Mouse (Mus musculus) splenic B cell, adult 2 months (primary cell): Measurements from ENCODE around the gene Il17rc.
A peak's percentile ranks its signal among the peaks of the same experiment; 100 is the strongest.

Experiments
- DNase-seq: peaks from one replicate; pipeline ENCODE4 v3.0.0-alpha.2; 2011; ENCODE audit warnings: low read depth, low spot score
- H3K27me3 ChIP-seq: 2 replicates; pipeline ENCODE4 v1.6.1; 2012; ENCODE audit warnings: mild to moderate bottlenecking, low read length, moderate library complexity, mixed read lengths; ENCODE audit not compliant: control insufficient read depth, poor library complexity, insufficient read depth, severe bottlenecking
- H3K36me3 ChIP-seq: 2 replicates; pipeline ENCODE4 v1.6.1; 2012; ENCODE audit warnings: mild to moderate bottlenecking, low read length, moderate library complexity, mixed read lengths; ENCODE audit not compliant: control insufficient read depth, poor library complexity, insufficient read depth, severe bottlenecking

Il17rc gene

DNA sequence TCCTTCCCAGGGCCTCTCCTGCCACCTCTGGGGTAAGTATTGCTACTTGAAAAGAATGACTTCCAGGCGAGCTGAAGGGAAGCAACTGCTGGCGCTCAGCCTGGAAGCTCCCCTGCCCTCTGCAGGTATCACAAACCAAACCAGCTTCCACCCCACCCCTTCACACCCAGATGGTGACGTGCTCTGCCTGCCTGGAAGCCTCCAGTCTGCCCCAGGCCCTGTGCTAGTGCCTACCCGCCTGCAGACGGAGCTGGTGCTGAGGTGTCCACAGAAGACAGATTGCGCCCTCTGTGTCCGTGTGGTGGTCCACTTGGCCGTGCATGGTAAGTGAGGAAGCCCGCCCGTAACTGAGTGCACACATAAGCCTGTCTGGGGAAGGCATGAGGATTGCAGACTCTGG is 834 bp downstream of the Il17rc start:
- Histone ChIP-seq H3K36me3 (no peaks in the 10 kb centered on the region), H3K27me3 (no peaks in the 10 kb centered on the region)
- no peak for DNase-seq

DNA sequence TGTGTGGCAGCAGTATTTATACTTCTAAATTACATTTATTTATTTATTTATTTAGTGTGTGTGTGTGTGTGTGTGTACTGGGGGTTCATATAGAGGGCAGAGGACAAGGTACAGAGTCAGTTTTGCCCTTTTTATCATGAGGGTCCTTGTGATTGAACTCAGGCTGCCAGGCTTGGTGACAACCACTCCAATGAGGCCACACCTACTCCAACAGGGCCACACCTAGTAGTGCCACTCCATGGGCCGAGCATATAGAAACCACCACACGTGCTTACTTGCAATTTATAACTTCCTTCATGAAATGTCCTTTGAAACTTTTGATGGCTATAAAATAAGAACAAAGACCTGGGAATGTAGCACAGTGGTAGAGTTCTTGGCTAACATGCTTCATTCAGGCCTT is 2.0 kb downstream of the Il17rc start:
- no peak for DNase-seq
- no peaks in the 10 kb centered on the region; the same call in 1 of the 2 replicates for H3K27me3 ChIP-seq
- H3K36me3 ChIP-seq = no peaks in the 10 kb centered on the region

DNA sequence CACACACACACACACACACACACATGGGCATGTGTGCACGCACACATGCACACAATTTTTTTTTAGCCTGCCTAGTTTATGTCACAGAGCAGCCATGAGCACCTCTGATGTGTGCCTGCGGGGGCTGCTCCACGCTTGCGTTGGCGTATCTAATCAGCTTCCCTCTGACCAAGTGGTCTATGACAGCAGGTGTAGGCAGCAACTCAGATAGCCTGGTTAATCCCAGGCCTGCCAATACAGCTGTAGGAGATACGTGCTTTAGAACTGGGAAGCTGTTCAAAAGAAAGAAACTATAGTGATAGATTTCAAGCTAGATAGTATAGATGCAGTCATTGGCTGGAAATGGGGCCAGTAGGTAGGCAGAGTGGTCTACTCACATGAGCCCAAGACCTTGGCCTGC is 2.5 kb downstream of the Il17rc start:
- DNase-seq = no peak
- Histone ChIP-seq H3K27me3 (no peaks in the 10 kb centered on the region; the same call in 1 of the 2 replicates), H3K36me3 (no peaks in the 10 kb centered on the region)

DNA sequence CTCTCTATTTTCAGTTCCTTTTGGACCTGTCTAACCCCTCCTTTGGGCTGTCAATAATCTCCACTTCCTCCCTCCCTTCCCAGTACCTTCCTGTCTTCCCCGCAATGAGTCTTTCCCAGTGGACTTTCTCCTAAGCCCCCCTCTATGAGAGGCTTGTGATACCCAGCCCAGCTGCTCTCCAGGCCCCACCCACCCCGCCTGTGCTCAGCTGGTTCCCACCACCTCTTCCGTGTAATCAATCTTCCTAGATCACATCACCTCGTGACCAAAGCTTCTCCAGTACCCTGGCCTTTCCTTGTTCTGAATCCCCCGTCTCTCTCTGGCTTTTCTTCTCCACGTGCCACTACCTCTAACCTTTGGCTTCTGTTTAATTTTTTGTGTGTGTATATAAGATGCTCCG is 6.1 kb downstream of the Il17rc start:
- no peaks in the 10 kb centered on the region for H3K36me3 ChIP-seq
- no peak for DNase-seq
- H3K27me3 ChIP-seq = no peaks in the 10 kb centered on the region; the same call in 1 of the 2 replicates

DNA sequence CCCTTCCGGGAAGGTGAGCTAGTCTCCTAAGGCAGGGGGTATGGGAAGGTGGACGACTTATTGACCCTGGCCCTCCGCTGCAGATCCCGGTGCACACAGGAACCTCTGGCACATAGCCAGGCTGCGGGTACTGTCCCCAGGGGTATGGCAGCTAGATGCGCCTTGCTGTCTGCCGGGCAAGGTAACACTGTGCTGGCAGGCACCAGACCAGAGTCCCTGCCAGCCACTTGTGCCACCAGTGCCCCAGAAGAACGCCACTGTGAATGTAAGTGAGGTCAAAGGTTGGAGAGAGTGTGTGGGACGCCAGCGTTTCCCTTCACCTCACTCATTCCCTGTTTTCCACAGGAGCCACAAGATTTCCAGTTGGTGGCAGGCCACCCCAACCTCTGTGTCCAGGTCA is 7.7 kb downstream of the Il17rc start:
- DNase-seq = no peak
- Histone ChIP-seq H3K27me3 (no peaks in the 10 kb centered on the region; the same call in 1 of the 2 replicates), H3K36me3 (no peaks in the 10 kb centered on the region)

DNA sequence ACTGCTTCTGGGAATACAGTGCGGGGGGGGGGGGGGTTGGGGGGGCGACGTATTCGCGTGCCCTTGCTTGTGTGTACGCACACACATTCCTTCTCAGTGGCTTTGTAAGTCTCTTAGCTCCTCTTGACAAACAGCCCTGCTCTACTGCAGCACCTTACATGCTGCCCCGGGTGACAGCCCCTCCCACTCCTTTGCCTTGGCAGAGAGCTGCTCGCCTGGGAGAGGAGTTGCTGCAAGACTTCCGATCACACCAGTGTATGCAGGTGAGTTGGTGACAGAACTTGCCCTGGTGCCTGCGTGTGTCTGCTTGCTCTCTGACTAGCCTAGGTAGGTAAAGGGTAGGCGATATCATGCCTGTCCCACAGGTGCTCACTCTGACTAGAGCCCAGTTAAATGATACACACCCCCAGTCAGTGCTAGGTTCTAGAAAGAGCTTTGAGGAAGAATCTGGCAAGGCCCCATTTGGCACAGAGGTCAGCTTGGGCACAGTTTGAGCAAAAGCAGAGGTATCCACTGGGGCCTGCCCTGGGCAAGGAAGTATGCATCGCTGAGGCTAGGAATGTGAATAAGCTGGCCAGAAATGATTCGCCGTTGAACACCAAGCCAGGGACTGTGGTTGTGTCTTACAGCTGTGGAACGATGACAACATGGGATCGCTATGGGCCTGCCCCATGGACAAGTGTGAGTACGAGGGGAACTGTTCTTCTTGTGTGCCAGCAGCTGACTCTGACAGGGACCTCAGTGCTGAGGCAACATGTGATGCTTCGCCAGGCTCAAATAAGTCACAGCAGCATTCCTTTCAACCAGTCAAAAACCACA is 9.5 kb downstream of the Il17rc start:
- Histone ChIP-seq H3K36me3 (no peaks in the 10 kb centered on the region), H3K27me3 (no peaks in the 10 kb centered on the region; the same call in 1 of the 2 replicates)
- no peak for DNase-seq

DNA sequence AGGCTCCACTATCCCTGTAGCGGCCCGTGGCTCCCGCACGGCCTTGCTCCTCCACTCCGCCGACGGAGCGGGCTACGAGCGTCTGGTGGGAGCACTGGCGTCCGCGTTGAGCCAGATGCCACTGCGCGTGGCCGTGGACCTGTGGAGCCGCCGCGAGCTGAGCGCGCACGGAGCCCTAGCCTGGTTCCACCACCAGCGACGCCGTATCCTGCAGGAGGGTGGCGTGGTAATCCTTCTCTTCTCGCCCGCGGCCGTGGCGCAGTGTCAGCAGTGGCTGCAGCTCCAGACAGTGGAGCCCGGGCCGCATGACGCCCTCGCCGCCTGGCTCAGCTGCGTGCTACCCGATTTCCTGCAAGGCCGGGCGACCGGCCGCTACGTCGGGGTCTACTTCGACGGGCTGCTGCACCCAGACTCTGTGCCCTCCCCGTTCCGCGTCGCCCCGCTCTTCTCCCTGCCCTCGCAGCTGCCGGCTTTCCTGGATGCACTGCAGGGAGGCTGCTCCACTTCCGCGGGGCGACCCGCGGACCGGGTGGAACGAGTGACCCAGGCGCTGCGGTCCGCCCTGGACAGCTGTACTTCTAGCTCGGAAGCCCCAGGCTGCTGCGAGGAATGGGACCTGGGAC is 11.4 kb downstream of the Il17rc start:
- no peaks in the 10 kb centered on the region for H3K36me3 ChIP-seq
- H3K27me3 ChIP-seq = no peaks in the 10 kb centered on the region
- peak; percentile 57 for DNase-seq

DNA sequence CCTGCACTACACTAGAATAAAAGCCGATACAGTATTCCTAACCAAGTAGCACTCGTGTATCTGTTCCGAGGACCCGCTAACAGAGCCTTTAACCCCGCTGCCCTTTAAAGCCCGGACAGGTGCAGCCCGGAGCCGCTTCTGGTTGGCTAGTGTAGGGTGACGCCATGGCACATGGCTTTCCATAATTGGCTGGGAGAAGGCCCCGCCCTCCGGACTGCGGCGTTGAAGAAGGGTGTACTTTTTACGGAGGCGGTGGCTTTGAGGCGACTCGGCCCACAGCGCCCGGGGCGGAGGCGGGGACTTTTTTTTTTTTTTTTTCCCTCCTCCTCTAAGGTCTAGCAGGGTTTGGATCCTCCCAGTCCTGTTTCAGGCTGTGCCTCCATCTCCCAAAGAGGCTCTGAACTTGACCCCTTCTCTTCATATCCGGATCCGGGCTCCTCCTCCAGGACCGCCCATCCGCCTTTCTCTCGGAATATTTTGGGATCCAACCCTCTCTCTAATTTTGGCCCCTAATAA is 11.9 kb downstream of the Il17rc start, which contains the start of gene Creld1:
Creld1 (plus strand) TSS at position 198 of the 516 bp plus-strand sequence.
- Histone ChIP-seq H3K36me3 (no peaks in the 10 kb centered on the region), H3K27me3 (no peaks in the 10 kb centered on the region)
- DNase-seq = peak; percentile 95

DNA sequence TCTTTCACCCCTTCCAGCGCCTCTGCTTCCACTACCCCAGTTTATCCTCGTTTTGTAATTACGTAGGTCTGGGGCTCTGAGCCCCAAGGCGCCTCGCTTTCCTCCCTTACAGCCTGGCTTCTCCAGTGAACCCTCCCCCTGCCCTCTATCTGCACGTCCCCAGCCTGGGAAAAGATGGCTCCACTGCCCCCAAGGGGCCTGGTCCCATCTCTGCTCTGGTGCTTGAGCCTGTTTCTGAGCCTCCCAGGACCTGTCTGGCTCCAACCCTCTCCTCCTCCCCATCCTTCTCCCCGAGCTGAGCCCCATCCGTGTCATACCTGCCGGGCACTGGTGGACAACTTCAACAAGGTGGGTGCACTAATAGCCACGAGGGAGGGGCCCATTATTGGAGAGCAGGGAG is 12.5 kb downstream of the Il17rc start:
- Histone ChIP-seq H3K27me3 (no peaks in the 10 kb centered on the region), H3K36me3 (no peaks in the 10 kb centered on the region; the same call in 1 of the 2 replicates)
- DNase-seq = no peak

DNA sequence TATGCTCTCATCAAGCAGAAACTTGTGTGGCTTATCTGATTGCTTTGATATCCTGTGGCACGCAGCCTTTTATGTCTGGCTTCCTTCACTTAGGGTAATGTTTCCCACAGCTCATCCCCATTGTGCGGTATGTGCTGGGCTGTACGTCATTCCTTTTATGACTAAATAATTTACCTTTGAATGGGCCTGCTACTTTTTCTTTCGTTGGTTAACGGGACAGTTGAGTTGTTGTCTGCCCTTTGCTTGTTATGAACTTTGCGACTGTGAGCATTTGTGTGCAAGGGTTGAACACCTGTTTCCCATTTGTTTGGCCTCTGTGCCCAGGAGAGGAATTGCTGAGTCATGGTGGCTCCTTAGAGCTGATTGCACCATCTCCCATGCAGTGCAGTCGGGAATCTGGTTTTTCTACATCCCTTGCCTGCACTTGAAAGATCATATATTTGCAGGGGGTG is 15.9 kb downstream of the Il17rc start:
- no peak for DNase-seq
- Histone ChIP-seq H3K27me3 (no peaks in the 10 kb centered on the region), H3K36me3 (no peaks in the 10 kb centered on the region; the same call in none of the 2 replicates)

DNA sequence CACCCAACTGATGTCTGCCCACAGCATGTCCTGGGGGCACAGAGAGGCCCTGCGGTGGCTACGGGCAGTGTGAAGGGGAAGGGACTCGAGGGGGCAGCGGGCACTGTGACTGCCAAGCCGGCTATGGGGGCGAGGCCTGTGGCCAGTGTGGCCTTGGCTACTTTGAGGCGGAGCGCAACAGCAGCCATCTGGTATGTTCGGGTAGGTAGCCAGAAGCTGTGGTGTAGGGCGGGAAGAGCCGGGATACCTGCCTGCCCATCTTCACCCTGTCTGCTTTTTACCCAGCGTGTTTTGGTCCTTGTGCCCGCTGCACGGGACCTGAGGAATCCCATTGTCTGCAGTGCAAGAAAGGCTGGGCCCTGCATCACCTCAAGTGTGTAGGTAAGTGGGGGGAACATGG is 18.2 kb downstream of the Il17rc start:
- DNase-seq = no peak
- no peaks in the 10 kb centered on the region for H3K27me3 ChIP-seq

DNA sequence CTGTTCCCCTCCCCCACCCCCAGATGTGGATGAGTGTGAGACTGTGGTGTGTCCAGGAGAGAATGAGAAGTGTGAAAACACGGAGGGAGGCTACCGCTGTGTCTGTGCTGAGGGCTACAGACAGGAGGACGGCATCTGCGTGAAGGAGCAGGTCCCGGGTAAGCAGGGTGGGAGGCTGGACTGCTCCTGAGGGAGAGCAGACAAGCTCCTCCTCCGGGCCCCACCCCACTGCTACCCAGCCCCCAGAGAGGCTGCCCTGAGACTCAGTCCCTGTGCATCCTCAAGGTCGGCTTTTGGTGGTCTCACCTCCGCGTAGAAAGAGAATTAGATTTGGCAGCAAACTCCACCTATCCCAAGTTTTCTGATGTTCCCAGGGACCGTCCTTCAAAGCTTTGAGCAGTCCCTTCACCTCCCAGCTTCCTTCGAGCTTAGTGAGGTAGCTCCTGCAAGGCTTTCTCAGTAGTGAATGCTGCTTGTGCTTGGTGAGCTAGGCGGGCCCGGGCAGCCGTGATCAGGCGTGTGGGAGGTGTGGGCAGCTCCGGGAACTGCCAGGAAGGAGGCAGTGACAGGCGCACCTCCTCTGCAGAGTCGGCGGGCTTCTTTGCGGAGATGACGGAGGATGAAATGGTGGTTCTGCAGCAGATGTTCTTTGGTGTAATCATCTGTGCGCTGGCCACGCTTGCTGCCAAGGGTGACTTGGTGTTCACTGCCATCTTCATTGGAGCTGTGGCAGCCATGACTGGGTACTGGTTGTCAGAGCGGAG is 21.1 kb downstream of the Il17rc start:
- no peaks in the 10 kb centered on the region for H3K27me3 ChIP-seq
- H3K36me3 ChIP-seq = no peaks in the 10 kb centered on the region; the same call in none of the 2 replicates
- no peak for DNase-seq

More for the DNA sequence above, 18.2 kb downstream of the Il17rc start:
- H3K36me3 ChIP-seq = no peaks in the 10 kb centered on the region; the same call in none of the 2 replicates

DNA sequence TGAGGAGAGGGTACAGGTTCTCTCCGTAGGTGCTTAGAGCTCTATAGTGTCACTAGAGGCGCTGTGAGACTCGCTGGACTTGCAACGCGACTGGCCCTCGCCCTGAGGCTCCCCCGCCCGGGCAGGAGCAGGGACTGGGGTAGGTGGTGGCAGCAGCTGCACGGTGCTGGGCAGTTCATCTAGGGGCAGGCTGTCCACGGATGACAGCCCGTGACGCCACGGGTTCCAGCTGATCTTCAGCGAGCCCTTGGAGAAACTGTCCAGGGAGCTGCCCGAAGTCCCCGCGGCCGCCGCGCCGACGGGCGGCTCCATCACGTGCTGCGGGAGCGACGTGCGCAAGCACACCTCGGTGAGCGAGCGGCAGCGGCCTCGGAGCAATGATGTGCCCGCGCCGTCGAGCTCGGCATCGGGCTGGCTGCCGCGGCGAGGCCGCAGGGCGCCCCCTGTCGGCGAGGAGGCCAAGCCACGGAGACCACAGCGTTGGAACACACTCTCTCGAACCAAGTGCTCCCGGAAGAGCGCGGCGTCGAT is 23.1 kb downstream of the Il17rc start:
- Histone ChIP-seq H3K36me3 (no peaks in the 10 kb centered on the region; the same call in none of the 2 replicates), H3K27me3 (no peaks in the 10 kb centered on the region)
- DNase-seq = peak; percentile 93

DNA sequence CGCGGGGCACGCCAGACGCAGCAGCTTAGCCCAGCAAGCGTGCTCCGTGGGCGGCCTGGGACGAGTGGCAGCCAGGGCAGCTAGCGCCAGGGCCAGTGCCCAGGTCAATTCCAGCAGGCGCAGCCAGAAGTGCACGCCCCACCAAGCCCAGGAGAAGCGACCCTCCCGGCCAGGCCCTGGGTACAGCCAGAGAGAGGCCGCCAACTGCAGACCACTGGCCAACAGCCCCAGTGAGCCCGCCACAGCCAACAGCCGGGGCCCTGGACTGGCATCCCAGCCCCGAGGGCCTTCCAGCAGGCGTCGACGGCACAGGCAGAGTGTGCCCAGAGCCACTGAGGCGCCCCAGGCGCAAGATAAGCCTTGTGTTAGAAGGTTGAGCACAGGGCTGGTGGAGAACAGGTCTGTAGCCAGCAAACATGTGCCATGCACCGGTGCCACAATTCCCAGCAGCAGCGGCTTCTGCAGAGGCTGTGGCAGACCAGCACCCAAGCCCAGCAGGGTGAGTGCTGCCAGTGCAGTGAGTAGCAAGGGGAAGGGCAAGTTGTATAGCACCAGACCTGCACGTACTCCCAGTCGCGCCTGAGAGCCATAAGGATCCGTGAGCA is 23.9 kb downstream of the Il17rc start:
- no peak for DNase-seq
- Histone ChIP-seq H3K36me3 (no peaks in the 10 kb centered on the region; the same call in 1 of the 2 replicates), H3K27me3 (no peaks in the 10 kb centered on the region)
